Mouse (Mus musculus) NIH3T3 (cell line): ENCODE results near the gene Epn2.
A peak's percentile ranks its signal among the peaks of the same experiment; 100 is the strongest.

ENCODE experiments used
- DNase-seq: peaks from one replicate; pipeline ENCODE4 v3.0.0-alpha.2; 2012; ENCODE audit warnings: low read depth

Epn2 gene

DNA sequence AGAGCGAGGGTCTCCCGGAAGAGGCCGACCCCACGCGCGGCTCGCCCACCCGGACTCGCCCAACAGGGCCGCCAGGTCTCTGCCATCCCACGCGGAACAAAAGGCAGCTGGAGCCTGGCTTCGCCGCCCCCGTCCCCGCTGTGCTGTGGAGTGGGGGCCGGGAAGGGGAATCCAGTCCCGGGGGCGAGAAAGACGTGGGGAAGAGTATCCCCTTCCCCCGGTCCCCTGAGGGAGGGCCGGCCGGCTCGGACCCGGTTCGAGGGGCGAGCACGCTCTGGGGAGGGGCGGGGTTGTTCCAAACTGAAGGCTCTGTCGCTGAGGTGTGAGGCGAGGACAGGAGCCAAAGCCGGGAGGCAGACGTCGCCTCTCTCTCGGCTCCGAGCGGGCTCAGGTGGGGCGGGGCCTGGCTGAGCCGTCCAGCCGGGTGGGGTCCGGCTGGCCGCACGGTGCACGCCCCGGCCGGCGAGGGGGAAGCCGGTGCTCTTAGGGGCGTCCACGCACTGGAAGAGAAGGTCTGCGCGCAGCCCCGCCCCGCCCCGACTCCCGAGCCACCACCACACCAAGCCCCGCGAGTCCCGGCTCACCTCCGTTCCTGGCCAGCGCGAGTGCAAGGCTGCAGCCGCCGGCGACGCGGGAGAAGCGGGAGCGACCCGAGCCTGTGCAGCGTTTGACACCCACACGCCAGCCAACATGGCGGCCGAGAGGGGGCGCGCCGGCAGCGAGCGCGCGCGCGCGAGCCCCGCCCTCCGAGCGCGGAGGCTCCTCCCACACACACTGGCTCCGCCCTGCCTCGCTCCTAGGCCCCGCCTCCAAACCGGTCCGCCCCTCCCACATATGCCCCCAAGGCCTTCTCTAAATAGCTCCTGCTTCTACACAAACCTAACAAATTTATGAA lies at the start of gene Epn2:
Epn2 (minus strand) TSS at position 705 of the 895 bp plus-strand sequence.
- peak; percentile 93 for DNase-seq

DNA sequence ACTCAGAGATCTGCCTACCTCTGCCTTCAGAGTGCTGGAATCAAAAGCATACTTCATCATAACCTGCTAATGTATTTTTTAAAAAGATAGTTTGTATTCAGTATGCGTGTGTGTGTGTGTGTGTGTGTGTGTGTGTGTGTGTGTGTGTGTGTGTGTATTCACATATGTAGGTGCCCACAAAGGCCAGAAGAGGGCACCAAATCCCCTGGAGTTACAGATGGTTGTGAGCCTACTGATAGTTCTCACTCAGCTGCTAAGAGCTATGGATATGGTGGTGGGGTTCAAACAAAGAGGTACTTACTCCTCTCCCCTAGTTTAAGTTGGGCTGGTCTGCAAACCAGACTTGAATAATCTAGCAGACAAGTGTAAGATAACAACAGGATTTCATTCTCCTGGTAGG lies 47.0 kb upstream of the Epn2 start:
- DNase-seq = no peak

DNA sequence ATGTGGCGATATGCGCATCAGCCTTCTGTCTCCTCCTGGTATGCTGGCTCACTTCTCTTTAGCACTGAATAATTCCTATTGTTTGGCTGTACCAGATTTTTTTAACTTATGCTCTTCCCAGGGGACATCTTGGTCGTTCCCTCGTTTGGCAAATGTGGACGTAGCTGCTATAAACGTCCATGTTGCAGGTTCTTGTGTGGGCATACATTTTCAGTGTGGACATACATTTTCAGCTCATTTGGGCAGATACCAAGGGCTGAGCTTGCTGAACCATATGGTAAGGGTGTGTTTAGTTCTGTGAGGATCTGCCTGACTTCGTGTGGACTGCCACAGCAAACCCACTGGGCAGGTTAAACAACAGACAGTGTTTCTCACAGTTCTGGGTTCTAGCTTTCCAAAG lies 45.6 kb upstream of the Epn2 start:
- no peak for DNase-seq

DNA sequence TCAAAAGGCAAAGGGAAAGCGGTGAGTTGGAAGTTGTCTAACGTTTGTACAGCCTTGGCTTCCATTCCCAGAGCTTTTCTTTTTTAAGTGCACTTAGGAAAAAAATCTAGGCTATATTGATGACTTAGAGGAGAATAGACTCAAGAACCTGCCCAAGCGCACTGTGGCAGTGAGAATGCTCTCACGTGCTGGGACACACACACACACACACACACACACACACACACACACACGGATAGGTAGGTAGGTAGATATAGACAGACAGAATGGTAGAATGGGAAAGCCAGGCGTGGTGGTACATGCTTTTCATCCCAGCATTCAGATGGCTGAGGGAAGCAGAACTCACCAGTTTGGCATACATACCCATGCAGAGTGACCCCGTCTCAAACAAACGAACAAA lies 41.3 kb upstream of the Epn2 start:
- no peak for DNase-seq

DNA sequence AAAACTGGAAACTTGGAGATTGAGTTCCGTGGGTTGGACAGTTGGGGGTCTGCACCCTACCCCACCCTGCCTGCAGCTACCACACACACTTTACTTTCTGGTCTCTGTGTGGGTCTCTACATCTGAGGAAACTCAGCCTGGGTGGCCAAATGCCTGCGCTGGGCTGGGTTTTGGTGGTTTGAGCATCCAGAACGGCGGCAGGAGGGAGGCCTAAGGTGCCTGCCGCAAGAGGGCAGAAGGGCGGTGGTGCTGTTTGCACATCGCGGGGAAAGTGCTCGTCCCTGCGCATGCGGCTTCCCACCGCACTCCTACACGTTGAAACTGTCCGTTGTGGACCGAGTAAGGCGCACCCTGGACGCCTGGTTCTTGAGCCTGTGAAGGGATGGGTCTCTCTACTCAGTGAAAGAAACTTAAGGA lies 40.8 kb upstream of the Epn2 start:
- DNase-seq = peak; percentile 17

DNA sequence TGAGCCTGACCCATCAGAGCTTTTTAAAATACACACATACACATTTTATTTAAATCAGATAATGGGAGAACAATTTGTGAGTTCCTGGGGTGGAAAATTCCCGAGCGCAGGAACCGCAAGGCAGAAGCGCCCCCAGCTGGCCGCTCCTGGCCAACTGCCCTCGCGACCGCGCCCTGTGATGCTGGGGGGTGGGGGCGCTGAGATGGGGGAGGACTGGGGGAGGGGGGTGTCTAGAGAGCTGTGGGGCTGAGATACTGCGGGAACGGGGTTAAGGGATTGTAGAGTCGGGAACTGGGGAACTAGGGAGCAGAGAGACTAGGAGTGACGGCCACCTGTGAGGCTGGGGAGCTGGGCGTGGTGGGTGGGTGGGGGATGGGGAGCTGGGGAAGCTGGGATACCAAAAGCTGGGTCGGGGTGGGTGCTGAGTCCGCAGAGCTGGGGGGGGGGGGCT lies 40.3 kb upstream of the Epn2 start:
- peak; percentile 89 for DNase-seq

DNA sequence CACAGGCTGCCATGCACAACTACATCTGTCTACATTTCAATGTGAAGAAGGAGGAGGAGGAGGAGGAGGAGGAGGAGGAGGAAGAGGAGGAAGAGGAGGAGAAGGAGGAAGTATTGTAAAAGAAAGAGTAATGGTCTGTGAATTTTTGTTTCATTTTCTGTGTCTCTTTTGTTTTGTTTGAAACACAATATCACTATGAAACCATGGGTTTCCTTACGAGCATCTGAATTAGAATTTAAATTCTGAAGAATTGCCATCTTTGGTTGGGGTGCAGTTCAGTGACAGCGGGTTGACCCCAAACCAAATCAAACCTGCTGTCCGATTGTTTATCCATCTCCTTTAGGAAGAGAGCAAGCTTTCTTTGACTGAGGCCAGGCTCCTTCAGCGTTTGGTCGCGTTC lies 39.9 kb upstream of the Epn2 start:
- DNase-seq = no peak

DNA sequence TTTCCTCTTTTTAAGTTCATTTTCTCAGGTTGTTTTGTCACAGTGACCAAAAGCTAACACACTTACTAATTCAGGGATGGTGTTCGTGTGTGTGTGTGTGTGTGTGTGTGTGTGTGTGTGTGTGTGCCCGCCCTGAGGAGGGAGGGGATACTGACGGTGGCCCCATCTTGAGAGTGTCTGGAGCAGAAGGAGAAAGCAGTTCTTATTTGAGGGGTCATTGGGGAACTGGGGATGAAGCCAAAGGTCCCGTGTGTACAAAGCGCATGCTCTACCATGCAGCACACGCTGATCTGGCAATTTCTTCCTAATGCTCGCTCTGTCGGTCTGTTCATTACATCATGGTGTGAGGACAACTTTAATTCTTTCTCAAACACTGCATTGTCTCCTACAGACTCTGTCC lies 39.1 kb upstream of the Epn2 start:
- no peak for DNase-seq

DNA sequence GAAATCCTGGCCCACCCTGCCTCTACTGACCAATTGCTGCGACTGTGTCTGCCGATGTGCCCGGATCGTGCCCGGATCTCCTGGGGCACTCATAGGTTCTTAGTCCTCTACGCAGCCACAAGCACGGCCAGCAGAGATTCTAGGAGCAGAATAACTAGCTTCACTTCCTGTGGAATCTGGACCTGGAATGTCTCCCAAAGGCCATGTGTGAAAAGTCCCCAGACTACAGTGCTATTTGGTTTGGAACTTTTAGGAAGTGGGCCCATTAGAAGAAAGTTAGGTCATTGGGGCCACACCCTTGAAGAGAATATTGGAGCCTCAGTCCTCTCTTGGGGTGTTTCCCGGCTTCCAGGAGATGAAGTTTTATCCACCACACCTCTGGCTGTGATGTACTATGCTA lies 38.6 kb upstream of the Epn2 start:
- DNase-seq = no peak

DNA sequence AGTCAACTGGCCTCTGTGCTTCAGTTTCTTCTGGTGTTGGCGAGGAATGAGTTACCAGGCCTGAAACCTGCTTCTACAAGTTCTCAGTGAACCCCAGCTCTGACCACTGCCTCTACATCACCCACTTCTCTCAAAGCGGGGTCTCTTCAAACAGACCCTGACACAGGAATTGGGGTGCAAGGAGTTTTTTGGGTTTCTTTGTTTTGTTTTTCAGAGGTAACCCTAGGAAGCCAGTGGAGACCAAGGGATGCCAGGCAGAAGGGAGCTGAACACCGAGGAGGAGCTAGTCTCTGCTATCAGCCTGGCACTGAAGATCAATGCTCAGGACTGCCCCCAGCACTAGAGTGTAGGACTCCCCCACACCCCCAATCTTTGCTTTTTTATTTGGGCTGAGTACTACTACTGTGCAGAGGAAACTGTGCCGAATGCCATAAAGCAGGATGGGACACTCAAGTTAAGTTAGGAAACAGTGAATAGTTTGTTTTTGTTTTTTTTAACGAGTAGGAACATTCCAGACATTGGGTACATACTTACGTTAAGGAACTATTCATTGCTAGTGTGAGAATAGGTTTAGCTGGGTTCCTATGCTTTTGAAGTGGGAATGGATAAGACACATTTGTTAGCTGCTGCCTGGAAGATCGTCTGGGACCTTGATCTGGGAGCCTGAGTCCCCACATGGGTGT lies 37.9 kb upstream of the Epn2 start:
- DNase-seq = no peak

DNA sequence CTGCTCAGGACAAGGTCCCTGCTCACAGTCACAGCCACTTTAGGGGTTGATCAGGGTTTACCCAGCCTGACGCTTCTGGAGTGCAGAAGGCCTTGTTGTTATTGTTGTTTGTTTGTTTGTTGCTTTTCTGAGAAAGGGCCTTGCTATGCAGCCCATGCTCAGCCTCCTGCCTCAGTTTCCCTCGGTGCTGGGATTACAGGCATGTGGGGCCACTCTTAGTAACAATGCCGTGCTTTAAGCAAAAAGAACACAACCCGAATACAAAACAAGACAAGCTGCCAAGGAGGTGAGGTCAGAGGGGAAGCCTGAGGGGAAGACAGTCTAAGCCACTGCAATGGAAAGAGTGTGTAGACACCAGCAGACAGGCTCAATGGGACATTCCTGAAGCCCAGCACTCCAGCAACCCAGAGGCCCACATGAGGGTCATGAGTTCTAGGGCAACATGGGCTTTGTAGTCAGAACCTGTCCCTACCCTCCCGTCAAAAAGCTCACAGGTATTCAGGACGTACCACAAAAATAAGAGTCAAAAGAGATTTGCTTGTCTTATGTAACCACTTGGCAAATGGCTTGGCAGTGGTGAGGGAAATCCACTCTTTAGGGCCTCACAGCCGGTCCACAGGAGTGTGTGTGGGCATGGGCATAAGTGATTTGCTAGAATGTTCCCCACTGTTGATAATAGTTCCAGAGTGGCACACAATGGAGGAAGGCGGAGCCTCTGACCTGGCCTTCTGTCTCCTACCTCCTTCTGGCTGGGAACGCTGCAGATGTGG lies 37.2 kb upstream of the Epn2 start:
- DNase-seq = peak; percentile 41

DNA sequence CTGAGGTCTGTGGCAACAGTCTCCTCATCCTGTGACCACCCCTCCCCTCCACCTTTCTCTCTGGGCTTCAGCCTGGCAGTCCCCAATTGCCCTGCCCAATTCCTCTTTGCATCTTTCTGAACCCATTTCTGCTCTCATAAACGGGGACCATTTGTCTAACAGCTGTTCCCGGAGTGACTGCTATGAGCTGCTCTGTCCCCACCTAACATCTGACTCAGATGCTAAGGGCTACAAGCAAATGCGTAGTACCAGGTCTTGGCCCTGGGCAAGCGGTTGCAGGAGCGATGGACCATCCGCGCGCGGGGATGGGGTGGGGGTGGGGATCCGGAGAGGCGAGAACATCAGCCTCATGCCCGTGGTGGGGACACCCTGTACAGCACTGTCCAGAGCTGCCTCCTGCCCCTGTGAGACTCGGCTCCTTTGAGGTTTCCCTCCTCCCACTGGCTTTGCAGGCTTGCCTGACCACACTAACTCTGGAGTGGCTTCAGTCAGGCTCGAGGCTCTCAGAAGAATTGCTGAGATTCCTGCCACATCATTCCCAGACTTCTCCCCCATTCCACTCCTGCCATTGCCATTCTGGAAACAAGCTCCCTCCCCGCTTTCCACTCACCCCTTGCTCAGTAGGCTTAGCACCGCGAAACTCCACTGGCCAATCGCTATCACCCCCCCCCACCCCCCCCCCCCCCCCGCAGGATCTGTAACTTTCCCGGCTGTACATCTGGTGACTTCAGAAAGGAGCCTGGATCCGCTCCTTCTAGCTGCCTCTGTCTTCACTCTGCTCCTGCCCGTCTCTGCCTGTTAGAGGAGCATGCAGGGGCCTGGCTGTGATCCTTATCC lies 36.4 kb upstream of the Epn2 start:
- peak; percentile 73 for DNase-seq

DNA sequence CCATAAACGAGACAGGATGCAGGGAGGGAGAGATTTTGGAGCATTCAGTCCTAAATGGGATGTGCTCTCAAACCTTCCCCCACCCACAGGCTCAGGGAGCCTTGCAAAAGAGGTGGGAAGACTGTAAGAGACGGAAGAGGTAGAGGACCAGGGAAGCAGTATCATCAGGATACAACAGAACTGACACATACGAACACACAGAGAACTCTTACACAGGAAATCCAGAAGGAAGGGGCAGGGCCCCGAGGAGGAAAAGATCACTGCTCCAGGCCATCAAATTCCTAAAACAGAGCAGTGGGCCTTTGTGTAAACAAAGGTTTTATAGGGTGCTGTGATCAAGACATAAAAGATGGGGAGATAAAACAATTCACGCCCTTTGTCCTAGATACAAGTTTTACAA lies 34.9 kb upstream of the Epn2 start:
- no peak for DNase-seq

DNA sequence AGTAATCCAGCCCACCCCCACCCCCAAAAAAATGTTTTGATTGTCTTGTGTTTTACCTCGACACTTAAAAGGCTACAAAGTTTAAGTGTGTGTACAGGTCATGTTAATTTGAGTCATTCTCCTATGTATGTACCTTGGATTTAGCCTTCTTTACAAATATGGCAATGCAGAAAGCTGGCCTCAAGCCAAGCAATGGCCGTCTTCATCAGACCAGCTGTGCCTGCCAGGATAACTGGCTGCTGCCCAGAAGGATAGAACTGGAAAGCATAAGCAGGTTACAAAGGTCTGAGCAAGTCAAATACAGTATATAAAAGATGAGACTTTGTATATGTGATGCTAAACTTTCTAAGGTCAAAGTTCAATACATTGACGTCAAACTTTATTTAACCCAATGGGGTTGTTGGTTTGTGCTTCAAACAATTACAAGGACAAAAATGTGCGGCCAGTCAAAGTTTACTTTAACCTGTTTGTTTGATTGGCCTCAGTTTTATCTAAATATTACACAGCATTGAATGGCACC lies 32.7 kb upstream of the Epn2 start:
- peak; percentile 46 for DNase-seq

DNA sequence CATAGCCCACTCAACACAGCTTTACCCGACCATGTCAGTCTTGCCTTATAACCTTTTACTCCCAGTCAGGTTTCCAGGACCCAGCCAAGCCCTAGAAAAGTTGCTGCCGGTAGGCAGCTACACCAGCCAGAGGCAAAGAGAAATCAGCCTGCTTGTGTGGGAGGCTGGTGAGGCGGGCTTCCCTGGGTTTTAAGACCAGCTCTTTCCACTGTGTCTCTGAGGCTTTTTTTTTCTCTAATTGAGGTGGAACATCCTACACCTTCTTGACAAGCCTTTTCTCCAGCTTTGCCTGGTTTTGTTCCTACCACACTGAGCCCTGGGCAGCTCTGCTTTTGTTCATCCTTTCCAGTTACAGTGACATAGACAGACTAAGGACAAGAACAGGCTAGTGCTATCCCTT lies 31.7 kb upstream of the Epn2 start:
- no peak for DNase-seq

DNA sequence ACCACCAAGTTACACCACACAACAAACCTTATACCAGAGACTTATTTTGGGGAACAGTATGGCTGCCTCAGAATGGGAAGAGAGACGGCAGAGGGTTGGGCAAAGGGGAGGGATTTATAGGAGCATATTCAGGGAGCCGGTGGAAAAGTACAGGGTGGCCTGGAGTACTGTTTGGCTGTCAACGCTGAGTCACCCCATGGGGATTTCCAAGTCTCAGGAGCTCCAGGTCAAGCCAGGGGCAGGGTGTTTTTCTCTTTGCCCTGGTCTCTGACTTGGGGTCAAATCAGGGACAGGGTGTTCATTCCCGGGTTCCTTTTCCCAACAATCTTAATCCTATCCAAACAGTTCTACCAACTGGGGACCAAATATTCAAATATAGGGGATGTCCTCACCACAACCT lies 28.6 kb upstream of the Epn2 start:
- peak; percentile 65 for DNase-seq

DNA sequence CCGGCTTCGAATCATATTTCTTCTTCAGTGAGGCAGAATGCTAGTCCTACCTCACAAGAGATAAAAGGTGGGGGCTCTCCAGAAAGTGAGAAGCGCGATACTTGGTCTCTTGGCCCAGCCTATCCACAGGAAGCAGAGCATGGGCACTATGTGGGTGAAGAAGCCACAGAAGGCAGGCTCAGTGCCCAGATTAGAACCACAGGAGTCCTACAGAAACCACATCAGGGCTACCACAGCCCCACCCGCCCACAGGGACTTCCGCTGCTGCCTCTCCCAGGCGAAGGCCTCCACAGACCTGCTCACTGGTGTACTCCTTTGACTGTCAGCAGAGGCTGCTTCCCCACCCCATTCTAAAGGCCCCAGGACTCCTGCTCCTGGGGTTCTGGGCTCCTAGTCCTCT lies 23.2 kb upstream of the Epn2 start:
- DNase-seq = peak; percentile 40

DNA sequence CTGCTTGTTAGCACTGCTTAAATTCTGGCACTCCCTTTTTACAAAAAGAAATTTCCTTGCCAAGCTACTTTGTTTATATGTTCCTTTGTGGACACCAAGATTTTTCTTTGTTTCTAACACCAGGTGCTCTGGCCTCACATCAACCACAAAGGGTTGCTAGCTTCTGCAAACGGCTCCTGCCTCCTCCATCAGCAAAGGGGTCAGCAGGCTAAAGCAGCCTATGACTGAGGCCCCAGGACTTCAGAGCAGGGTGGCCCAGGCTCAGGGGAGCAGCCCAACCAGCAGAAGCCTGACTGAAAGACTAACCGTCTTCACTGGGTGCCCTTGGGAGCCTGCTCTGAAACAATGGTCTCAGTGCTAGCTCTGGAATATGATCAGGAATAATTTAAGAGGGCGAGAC lies 22.0 kb upstream of the Epn2 start:
- no peak for DNase-seq

DNA sequence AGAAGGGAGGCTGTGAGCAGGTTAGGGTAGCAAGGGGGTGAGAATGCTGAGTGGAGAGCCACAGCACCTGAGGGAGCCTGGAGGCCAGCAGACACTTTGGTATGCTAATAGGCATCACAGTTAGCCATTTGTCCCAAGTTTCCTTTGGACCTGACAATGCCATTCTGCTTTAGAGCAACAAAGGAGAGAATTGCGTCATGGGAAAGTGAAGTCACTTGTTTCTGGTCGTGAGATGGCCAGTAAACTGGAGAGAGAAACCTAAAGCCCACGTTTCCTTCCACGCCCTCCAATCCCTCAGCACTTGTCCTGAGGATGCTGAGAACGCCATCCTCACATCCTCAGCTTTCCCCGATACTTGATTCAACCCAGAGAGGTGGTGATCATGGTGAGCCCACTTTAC lies 18.9 kb upstream of the Epn2 start:
- DNase-seq = no peak

DNA sequence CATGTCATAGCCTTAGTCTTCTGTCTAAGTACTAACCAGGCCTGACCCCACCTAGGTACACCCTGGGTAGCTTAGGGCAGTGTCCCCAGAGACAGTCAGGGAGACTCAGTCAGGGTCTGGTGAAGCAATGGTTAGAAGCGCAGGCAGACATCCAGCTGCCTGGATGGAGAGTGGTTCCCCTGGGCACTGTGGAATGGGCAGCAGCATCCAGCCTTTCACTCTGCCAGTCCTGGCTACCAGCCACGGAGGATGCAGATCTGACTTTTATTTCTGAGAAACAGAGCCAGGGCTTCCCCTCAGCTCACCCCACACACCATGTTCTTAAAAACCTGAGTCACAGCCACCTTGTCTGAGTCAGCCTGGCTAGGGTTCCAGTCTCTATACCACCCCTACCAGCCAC lies 18.0 kb upstream of the Epn2 start:
- peak; percentile 90 for DNase-seq

DNA sequence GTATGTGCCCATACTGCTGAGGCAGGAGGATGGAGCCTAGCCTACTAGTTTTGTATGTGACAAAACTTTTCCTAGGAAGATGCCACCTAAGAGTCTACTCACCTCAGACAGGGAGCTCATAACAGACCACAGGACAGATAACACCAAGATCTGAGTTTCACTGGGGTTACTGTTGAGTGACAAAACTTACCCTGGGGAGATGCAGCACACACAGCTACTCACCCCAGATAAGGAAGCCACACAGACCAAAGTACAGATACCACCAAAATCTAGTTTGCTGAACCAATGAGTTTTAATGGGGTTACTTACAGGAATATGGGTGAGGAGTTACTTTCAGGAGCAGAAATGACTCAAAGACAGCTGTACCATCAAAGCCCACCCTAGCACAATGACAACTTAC lies 13.6 kb upstream of the Epn2 start:
- DNase-seq = no peak

DNA sequence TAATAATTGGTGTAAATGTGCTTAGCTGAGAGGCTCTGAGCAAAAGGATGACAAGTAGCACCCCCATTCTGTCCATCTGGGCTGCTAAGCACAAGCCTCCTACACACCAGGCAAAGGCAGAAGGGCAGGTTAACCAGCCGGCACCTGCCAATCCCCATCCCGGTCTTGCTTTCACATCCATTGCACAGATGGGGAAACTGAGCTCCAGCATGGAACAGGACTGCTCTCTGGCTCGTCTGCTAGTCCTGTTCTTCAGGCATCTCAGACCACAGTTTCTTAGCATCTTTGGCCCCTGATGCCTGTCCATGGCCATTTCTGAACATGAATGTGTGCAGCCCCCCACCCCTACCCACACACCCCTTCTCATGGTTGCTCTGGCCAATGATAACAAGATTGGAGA lies 12.6 kb upstream of the Epn2 start:
- DNase-seq = no peak
